Mouse (Mus musculus): Measurements from ENCODE around the gene Hsf5. TPM values are rescaled to one million over a fixed set of nuclear protein-coding genes. Genes with fewer than 3 reads are reported as not detected.

Hsf5 gene
- total and polyA plus RNA-seq, 3 experiments, result 0.05 to 0.45 TPM; not detected in 1

GRCm38 (mm10) chr11:87580543-87581085, 36.4 kb upstream of the Hsf5 start:
- peaks cover 45% of the 10 kb centered on the region for H3K4me1 ChIP-seq (ENCODE audit: insufficient read depth, low read depth, low read length)
- H3K4me3 ChIP-seq (ENCODE audit: low read depth, low read length), result no peak overlapping the region
- H3K36me3 ChIP-seq (replicated peaks), result no peaks in the 10 kb centered on the region
- no peak for ATAC-seq (ENCODE audit: extremely low read depth, insufficient number of reproducible peaks, low FRiP score, poor library complexity, severe bottlenecking)
- TF ChIP-seq POLR2AphosphoS5 (IDR thresholded peaks at IDR 0.05; ENCODE audit: insufficient replicate concordance, low read depth, low read length), result no peak
- TF ChIP-seq GATA1 (IDR thresholded peaks at IDR 0.05; ENCODE audit: borderline replicate concordance, low read length), result no peak
- TF ChIP-seq GATA2 (IDR thresholded peaks at IDR 0.05; ENCODE audit: borderline replicate concordance, low read depth, low read length), result no peak
- no peak for TF ChIP-seq CTCF (IDR thresholded peaks at IDR 0.05; ENCODE audit: low read depth, low read length)
- TF ChIP-seq TAL1 (conservative IDR thresholded peaks at IDR 0.05; ENCODE audit: low read depth, low read length), result no peak
- H3K27me3 ChIP-seq (ENCODE audit: insufficient read depth, low read length), result peaks cover 34% of the 10 kb centered on the region
- no peaks in the 10 kb centered on the region for H3K9me3 ChIP-seq (replicated peaks)
- no peak for DNase-seq (ENCODE audit: low spot score)

GRCm38 (mm10) chr11:87581161-87581865, 35.7 kb upstream of the Hsf5 start:
- H3K4me3 ChIP-seq (ENCODE audit: low read depth, low read length), result no peak overlapping the region
- DNase-seq (ENCODE audit: low spot score) (no peak), ATAC-seq (ENCODE audit: extremely low read depth, insufficient number of reproducible peaks, low FRiP score, poor library complexity, severe bottlenecking) (no peak)
- peaks cover 30% of the 10 kb centered on the region for H3K27me3 ChIP-seq (ENCODE audit: insufficient read depth, low read length)
- H3K9me3 ChIP-seq (replicated peaks), result no peaks in the 10 kb centered on the region
- TF ChIP-seq GATA1 (IDR thresholded peaks at IDR 0.05; ENCODE audit: borderline replicate concordance, low read length) (no peak), CTCF (IDR thresholded peaks at IDR 0.05; ENCODE audit: low read depth, low read length) (no peak), POLR2AphosphoS5 (IDR thresholded peaks at IDR 0.05; ENCODE audit: insufficient replicate concordance, low read depth, low read length) (no peak), GATA2 (IDR thresholded peaks at IDR 0.05; ENCODE audit: borderline replicate concordance, low read depth, low read length) (no peak), TAL1 (conservative IDR thresholded peaks at IDR 0.05; ENCODE audit: low read depth, low read length) (no peak)
- H3K36me3 ChIP-seq (replicated peaks), result no peaks in the 10 kb centered on the region
- H3K4me1 ChIP-seq (ENCODE audit: insufficient read depth, low read depth, low read length), result peaks cover 45% of the 10 kb centered on the region

GRCm38 (mm10) chr11:87581933-87582710, 34.8 kb upstream of the Hsf5 start:
- DNase-seq (ENCODE audit: low spot score), result no peak
- TF ChIP-seq GATA1 (IDR thresholded peaks at IDR 0.05; ENCODE audit: borderline replicate concordance, low read length) (no peak), CTCF (IDR thresholded peaks at IDR 0.05; ENCODE audit: low read depth, low read length) (no peak), POLR2AphosphoS5 (IDR thresholded peaks at IDR 0.05; ENCODE audit: insufficient replicate concordance, low read depth, low read length) (no peak), GATA2 (IDR thresholded peaks at IDR 0.05; ENCODE audit: borderline replicate concordance, low read depth, low read length) (no peak), TAL1 (conservative IDR thresholded peaks at IDR 0.05; ENCODE audit: low read depth, low read length) (no peak)
- no peaks in the 10 kb centered on the region for H3K9me3 ChIP-seq (replicated peaks)
- no peaks in the 10 kb centered on the region for H3K36me3 ChIP-seq (replicated peaks)
- no peak for ATAC-seq (ENCODE audit: extremely low read depth, insufficient number of reproducible peaks, low FRiP score, poor library complexity, severe bottlenecking)
- H3K27me3 ChIP-seq (ENCODE audit: insufficient read depth, low read length), result peaks cover 27% of the 10 kb centered on the region
- H3K4me3 ChIP-seq (ENCODE audit: low read depth, low read length), result no peak overlapping the region
- peaks cover 42% of the 10 kb centered on the region for H3K4me1 ChIP-seq (ENCODE audit: insufficient read depth, low read depth, low read length)

GRCm38 (mm10) chr11:87583291-87584034, 33.5 kb upstream of the Hsf5 start:
- no peak overlapping the region for H3K4me3 ChIP-seq (ENCODE audit: low read depth, low read length)
- TF ChIP-seq CTCF (IDR thresholded peaks at IDR 0.05; ENCODE audit: low read depth, low read length) (no peak), TAL1 (conservative IDR thresholded peaks at IDR 0.05; ENCODE audit: low read depth, low read length) (no peak), POLR2AphosphoS5 (IDR thresholded peaks at IDR 0.05; ENCODE audit: insufficient replicate concordance, low read depth, low read length) (no peak), GATA1 (IDR thresholded peaks at IDR 0.05; ENCODE audit: borderline replicate concordance, low read length) (no peak), GATA2 (IDR thresholded peaks at IDR 0.05; ENCODE audit: borderline replicate concordance, low read depth, low read length) (no peak)
- DNase-seq (ENCODE audit: low spot score) (no peak), ATAC-seq (ENCODE audit: extremely low read depth, insufficient number of reproducible peaks, low FRiP score, poor library complexity, severe bottlenecking) (no peak)
- peaks cover 30% of the 10 kb centered on the region for H3K4me1 ChIP-seq (ENCODE audit: insufficient read depth, low read depth, low read length)
- peaks cover under 1% of the 10 kb centered on the region for H3K36me3 ChIP-seq (replicated peaks)
- H3K27me3 ChIP-seq (ENCODE audit: insufficient read depth, low read length), result peaks cover 21% of the 10 kb centered on the region
- H3K9me3 ChIP-seq (replicated peaks), result no peaks in the 10 kb centered on the region

- peaks cover 23% of the 10 kb centered on the region for H3K4me1 ChIP-seq (ENCODE audit: insufficient read depth, low read depth, low read length)
- no peaks in the 10 kb centered on the region for H3K9me3 ChIP-seq (replicated peaks)
- peaks cover 14% of the 10 kb centered on the region for H3K36me3 ChIP-seq (replicated peaks)
- no peak overlapping the region for H3K4me3 ChIP-seq (ENCODE audit: low read depth, low read length)
- DNase-seq (ENCODE audit: low spot score), result no peak
- peaks cover 21% of the 10 kb centered on the region for H3K27me3 ChIP-seq (ENCODE audit: insufficient read depth, low read length)
- no peak for ATAC-seq (ENCODE audit: extremely low read depth, insufficient number of reproducible peaks, low FRiP score, poor library complexity, severe bottlenecking)
- TF ChIP-seq GATA1 (IDR thresholded peaks at IDR 0.05; ENCODE audit: borderline replicate concordance, low read length) (no peak), TAL1 (conservative IDR thresholded peaks at IDR 0.05; ENCODE audit: low read depth, low read length) (no peak)
These were observed 32.1 kb upstream of the Hsf5 start for GRCm38 (mm10) chr11:87584711-87585505.
